Mouse (Mus musculus) embryo, embryonic 11 days (tissue): Measurements from ENCODE around the gene Zmat3.
A peak's percentile ranks its signal among the peaks of the same experiment; 100 is the strongest.

Experiments
- DNase-seq: peaks from one replicate; pipeline ENCODE4 v3.0.0-alpha.2; 2015

Zmat3 gene

GRCm38 (mm10) chr3:32365546-32366245 is at the start of gene Zmat3:
TSS of gene Zmat3 (minus strand) at chr3:32366014.
- DNase-seq: peak; percentile 85

DNA sequence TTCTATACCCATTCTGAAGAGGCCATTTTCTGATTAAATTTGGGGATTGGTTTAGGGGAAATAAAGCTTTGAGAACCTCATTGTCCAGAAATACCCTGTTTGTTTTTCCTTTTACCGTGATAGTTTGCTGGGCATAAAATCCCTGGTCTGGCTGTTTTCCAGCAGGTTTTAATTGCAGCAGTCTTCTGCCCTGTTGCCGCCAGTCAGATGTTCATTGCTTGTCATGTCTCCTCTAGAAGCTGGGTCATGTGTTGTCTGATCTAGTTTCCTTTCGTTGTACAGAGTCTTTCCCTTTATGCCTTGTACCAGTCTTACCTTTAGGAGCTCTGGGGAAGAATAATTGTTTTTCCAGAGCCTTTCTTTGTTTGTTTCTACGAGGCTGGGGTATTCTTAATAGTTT is 48.6 kb upstream of the Zmat3 start:
- no peak for DNase-seq

DNA sequence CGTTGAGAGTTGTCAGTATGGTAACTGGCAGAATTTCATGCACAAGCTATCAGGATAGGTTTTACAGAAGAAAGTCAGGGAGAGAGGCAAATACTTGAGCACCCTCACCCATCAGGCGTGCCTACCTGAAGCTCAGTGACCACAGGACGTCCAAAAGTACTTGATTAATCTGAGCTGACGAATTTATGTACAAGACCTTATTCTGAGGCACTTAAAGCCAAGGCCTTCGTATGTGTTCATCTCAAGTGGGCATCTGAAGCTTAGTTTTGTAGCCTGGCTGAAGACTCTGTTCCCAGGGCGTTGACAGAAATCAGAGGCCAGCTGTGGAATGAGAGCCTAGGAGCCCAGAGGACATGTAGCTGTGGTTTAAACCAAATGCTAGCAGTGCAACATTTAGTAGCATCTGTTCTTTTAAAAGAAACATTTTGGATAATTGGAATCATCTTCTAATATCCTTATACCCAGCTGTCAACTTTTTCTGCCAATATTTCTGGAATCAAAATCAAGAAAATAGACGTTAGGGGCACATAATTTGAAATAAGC is 46.8 kb upstream of the Zmat3 start:
- no peak for DNase-seq

GRCm38 (mm10) chr3:32408811-32409273 is 43.0 kb upstream of the Zmat3 start:
- DNase-seq: no peak

DNA sequence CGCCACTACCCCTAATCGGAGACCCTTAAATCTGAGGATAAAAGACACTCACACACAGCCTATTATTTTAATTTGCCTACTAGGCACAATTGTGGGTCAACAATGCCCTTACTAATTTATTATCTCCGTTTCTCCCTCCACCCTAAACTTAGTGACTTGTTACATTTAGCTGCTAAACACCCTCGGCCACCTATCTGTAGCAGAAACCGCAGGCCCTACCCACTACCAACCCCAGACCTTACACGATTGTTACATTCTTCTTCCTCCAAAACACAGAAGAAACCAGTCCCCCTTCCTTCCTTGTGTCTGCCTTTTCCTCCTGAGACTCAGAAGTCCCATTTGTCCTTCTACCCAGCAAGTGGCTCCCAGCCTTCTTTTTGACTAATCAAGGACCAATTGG is 41.0 kb upstream of the Zmat3 start:
- no peak for DNase-seq

DNA sequence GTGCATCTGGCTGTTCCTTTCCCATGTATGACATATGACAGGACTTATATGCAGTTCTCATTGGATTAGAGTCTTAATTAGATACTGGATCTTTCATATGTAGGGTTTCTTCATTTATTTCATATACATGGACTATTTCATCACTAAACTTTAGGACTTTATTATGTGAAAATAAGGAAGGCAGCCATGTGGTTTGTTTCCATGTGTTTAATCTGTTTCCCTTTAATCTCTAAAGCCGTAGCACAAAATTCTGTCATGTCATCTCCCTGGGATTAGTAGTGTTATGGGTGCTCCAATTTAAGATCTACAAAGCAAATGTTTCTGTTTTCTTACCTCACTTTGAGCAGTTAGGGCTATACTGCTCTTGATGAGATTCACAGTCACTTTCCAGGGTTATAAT is 39.9 kb upstream of the Zmat3 start:
- no peak for DNase-seq

- no peak for DNase-seq
These were observed 37.4 kb upstream of the Zmat3 start for GRCm38 (mm10) chr3:32402990-32403885.

DNA sequence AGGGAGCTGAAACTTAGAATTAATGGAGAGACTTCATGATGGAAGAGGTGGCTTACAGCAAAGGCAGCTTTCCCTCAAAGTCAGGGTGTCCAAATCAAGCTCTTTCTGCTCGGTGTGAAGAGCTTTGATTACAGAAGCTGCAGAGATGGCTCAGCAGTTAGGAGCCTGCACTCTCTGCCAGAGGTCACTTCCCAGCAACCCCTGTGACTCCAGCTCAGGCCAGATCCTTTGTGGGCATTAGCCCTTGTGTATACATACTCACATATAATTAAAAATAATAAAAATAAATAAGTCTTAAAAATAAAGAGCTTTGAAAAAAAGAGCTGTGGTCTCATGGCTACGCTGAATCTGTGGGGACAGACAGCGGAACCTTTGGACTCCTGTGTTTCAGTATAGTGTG is 35.8 kb upstream of the Zmat3 start:
- no peak for DNase-seq

GRCm38 (mm10) chr3:32399931-32400330 is 34.1 kb upstream of the Zmat3 start:
- DNase-seq: peak; percentile 20

GRCm38 (mm10) chr3:32399381-32399780 is 33.6 kb upstream of the Zmat3 start:
- no peak for DNase-seq

DNA sequence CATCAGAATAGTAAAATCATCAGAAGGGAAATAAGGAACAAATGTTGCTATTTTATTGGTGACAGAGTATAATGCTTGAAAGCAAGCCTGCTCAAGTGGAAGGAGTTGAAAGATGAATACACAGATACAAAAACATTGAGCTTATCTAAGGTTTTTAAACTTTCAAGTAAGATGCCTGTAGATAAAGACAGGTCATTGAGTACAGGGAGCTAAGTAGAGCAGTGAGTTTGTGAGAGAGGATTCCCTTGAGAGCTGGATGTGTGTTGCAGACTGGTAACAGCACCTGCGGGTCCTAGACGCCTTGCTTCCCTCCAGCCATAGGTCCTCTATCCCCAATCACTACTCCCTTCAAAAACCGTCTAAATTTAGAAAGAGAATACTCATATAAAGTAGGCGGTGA is 32.8 kb upstream of the Zmat3 start:
- DNase-seq: no peak

- DNase-seq: no peak
These were observed 32.3 kb upstream of the Zmat3 start for GRCm38 (mm10) chr3:32398175-32398538.

DNA sequence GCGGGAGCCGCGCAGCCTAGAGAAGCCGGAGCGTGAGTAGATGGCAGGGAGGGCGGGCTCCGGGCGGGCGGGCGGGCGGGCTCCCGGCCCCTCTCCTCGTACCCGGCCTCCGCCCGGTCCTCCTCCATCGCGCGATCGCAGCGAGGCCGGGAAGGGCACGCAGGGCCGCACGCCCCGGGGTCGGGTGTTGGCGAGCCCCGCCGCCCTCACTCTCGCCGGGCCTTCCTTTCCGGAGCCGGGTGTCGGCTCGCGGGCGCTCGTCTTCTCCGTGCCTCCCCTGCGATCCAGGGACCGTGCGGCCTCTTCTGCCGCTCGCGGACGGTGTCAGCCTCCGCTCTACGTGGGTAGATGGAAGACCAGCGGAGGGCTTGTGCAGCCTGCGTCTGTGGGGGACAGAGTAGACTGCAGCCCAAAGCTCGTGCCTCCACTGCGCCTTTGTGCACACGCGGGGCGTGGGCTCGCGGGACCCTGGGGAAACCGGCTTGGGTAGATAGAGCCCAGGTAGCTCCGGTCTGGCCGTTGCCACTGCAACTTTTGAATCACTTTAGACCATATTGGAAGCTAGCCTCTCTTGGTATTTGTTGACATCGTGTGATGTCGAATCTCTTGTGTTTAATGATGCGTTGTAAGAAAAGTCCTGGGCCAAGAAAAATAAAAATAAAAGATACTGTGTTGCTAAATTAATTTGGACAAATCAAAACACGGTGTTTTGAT is 31.8 kb upstream of the Zmat3 start, which contains the start of gene Pik3ca:
Gene Pik3ca (plus strand): TSS at position 211 of the 714 bp plus-strand sequence.
- DNase-seq: peak; percentile 72

- DNase-seq: peak; percentile 98
These were observed 31.1 kb upstream of the Zmat3 start for GRCm38 (mm10) chr3:32396794-32397460.

DNA sequence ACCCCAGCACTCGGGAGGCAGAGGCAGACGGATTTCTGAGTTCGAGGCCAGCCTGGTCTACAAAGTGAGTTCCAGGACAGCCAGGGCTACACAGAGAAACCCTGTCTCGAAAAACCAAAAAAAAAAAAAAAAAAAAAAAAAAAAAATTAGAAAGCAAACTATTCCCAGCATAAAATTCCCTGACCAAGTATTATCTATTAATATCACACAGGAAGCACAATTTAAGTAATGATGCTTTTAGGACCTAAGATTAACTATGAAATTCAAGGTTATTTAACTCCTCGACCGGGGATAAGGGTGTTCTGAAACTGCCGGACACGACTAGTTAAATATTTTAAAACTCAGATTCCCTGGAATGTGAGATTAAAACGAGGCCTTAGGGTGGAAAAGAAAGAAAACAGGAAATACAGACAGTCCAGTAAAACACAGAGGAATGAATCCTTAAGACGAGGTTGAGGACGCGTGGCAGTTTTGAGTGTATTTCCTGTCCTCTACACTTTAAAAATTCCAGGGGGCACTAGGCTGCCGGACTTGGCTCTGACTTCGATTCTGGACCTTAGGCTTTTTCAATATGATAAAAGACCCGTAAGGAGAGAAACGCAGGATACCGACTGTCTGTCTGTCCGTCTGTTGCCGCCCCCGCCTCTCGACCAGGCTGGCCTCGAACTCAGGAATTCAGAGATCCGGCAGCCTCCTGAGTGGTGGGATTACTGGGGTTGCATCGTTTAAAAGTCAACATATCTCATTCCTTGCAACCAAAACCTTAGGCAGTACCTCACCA is 30.1 kb upstream of the Zmat3 start:
- peak; percentile 37 for DNase-seq

DNA sequence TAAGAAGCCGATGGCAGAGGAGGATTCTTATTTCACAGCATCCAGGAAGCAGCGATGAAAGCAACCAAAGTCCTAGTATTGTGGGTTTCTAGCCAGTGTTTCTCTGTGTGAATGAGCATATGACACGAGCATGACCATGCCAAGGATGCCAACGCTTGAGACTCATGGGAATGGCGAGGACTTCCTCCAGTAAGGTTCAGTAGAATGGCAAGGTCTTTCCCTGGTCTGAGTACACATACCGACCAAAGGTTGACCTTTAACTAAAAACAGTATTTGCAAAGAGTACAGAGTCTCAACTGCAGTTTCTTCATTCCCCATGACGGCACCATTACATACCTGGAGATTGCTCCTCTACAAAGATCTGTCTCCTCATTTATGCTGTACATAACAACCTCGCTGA is 28.2 kb upstream of the Zmat3 start:
- DNase-seq: no peak

- no peak for DNase-seq
These were observed 27.0 kb upstream of the Zmat3 start for GRCm38 (mm10) chr3:32392841-32393240.

- DNase-seq: no peak
These were observed 15.7 kb upstream of the Zmat3 start for GRCm38 (mm10) chr3:32381556-32381955.

- DNase-seq: peak; percentile 20
These were observed 14.1 kb upstream of the Zmat3 start for GRCm38 (mm10) chr3:32379891-32380290.

- DNase-seq: no peak
These were observed 7.4 kb upstream of the Zmat3 start for GRCm38 (mm10) chr3:32373236-32373635.

GRCm38 (mm10) chr3:32372470-32372869 is 6.7 kb upstream of the Zmat3 start:
- no peak for DNase-seq

- no peak for DNase-seq
These were observed 6.1 kb upstream of the Zmat3 start for GRCm38 (mm10) chr3:32371957-32372356.
